Mouse (Mus musculus) telencephalon, adult 2 months (tissue): ENCODE results near the gene Aspdh.

ENCODE experiments used
- DNase-seq: peaks from one replicate; pipeline ENCODE4 v3.0.0-alpha.2; 2011; ENCODE audit warnings: low read depth, low spot score

Aspdh gene

GRCm38 (mm10) chr7:44465111-44465510 is at the start of gene Aspdh:
Aspdh (plus strand) TSS chr7:44465391.
- no peak for DNase-seq

GRCm38 (mm10) chr7:44427666-44428065 is 37.5 kb upstream of the Aspdh start:
- DNase-seq, result no peak

- no peak for DNase-seq
Measured at GRCm38 (mm10) chr7:44428171-44428950, 36.8 kb upstream of the Aspdh start.

DNA sequence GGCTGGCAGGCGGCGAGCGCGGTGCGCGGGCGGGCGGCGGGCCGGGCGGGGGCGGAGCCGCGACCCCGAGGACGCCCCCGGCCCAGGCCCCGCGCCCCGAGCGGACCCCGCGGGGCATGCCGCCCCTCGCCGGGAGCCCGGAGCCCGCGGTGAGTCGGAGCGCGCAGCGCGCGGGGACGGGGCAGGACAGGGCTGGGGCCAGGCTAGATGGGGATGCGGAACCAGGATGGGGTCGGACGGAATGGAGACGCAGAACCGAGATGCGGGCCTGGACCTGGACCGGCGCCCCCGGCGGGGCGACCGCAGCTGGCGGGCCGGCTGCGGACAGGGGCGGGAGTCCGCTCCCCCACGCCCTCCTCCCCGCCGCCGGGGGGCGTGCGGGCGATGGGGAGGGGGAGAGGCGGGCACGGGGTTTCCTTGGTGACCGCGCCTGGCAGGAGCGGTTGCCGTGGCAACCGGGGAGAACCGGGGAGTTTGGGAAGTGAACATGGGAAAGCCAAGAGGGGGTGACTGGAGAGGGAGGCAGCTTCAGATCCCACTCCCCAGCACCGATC is 36.1 kb upstream of the Aspdh start, which contains the start of gene Lrrc4b:
Gene Lrrc4b, plus strand, starts transcription at position 51 of the 554 bp plus-strand sequence.
- DNase-seq, result no peak

GRCm38 (mm10) chr7:44429534-44430488 is 35.4 kb upstream of the Aspdh start:
- DNase-seq, result no peak

DNA sequence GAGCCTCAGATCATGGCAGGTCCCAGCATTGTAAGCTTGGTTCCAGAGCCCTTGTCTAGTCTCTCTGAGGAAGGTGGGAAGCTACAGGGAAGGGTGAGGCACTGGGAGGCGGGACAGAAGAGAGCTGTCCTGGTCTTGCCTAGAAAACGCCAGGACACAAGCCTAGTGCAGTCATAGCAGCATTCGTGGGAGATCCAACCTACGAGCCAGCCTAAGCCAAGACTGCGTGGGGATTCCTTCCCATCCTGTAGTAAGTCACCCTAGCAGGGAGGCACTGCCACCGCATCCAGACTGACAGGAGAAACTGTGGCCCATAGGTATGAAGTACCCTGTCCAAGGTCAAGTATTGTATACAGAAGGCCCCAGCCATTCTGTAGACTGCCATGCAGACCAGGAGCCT is 32.6 kb upstream of the Aspdh start:
- no peak for DNase-seq

GRCm38 (mm10) chr7:44433371-44433770 is 31.8 kb upstream of the Aspdh start:
- no peak for DNase-seq

- no peak for DNase-seq
Measured at GRCm38 (mm10) chr7:44434089-44434488, 31.1 kb upstream of the Aspdh start.

GRCm38 (mm10) chr7:44435796-44436195 is 29.4 kb upstream of the Aspdh start:
- no peak for DNase-seq

DNA sequence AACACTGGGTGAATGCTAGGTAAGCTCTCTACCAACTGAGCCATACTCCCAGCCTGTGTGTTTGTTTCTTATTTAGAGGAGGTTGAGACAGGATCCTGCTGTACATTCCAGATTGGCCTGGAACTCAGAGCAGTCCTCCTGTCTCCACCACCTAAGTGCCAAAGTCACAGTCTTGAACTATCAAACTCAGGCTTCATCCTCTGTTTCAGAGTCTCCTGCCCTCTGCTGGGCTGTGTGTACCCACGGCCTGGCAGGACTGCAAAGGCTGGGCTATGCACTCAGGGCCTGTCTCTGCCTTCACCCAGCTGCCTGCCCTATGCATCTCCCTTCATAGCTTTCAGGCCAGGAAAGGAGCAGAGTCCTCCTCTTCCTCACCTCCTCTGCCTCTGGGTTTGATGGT is 28.9 kb upstream of the Aspdh start:
- no peak for DNase-seq

DNA sequence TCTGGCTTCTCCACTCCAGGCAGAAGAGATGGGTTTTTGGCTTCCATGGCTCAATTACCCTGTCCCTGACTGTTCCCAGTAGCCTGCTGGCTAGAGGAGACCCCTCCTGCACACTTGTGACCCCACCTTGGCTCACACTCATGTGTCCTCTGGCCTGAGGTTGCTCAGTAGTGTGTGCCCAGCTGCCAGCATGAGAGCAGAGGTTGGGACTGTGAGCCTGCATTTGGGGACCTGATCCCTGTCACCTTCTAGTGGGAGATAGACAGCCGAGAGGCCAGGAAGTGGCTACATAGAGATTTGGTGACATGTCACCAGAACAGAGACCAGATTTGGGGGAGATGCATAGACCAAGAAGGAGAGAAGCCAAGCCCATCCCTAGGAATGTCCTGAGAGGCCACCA is 28.0 kb upstream of the Aspdh start:
- no peak for DNase-seq

DNA sequence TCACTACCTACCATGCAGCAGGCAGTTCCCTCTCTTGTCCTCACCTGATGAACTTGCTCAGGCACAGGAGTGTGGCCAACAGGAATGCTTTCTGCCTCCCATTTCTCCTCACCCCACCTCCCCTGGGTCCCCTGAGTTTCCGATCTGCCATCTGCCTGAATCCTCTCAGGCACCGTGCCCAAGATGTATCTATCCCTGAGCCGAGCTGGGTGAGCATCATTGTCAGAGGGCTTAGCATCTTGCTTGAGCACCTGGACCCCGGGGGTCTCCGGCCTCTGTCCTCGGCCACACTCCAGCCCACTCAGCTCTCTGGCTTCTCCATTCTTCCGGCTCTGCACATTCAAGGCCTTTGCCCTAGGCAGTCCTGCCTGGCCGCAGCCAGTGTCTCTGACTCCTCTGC is 27.3 kb upstream of the Aspdh start:
- DNase-seq, result no peak

- no peak for DNase-seq
Measured at GRCm38 (mm10) chr7:44439696-44440095, 25.5 kb upstream of the Aspdh start.

GRCm38 (mm10) chr7:44440479-44440878 is 24.7 kb upstream of the Aspdh start:
- no peak for DNase-seq

- DNase-seq, result no peak
Measured at GRCm38 (mm10) chr7:44441180-44441579, 24.0 kb upstream of the Aspdh start.

DNA sequence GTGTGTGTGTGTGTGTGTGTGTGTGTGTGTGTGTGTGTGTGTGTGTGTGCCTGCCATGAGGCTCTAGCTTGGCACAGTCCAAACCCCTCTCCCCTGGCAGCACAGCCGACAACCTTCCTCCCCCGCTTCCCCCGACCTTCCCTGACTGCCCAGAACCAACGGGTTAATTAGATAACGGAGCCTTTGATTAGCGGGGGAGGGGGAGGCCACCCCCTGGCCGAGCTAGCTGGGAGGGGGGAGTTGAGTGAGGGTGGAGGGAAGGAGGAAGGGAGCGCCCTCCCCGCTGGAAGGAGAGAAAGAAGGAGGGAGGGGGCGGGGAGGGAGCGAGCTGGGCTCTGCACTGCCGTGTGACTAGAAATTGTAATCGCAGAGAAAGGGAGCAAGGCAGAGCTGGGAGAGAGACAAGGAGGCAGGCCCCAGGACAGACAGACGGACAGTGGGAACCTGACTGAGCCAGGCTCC is 23.5 kb upstream of the Aspdh start:
- peak; percentile 76 for DNase-seq

DNA sequence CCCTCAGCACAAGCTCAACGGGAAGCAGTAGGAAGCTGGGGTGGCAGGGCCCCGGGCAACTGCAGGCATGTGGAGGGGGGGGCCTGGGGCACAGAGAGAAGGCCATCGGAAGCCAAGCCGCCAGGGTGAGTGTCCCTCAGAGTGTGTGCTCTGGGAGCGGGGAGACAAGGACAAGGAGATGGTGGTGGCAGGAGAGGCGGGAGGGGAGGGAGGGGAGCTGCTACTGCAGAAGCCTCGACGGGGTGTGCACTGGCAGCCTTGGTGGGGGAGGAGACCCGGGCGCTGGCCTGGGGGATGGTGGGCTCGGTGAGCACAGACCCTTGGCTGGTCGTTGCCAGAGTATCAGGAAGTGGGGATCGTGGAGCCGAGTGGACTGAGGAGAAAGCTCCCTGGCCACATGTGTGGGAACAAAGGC is 22.8 kb upstream of the Aspdh start:
- no peak for DNase-seq

- DNase-seq, result no peak
Measured at GRCm38 (mm10) chr7:44443268-44444173, 21.7 kb upstream of the Aspdh start.

GRCm38 (mm10) chr7:44444886-44445527 is 20.2 kb upstream of the Aspdh start:
- no peak for DNase-seq

- DNase-seq, result no peak
Measured at GRCm38 (mm10) chr7:44445528-44445923, 19.7 kb upstream of the Aspdh start.
